24 mouse cellular contexts compared by ENCODE assay signal in genomic region chr19:31497386-31497785, GRCm38 (mm10).
DNase-seq lines count a peak whose midpoint lies in the region; ATAC-seq and TF ChIP-seq lines count a peak whose summit lies in the region.
"Had no signal": no experiment of that assay in that cellular context is flagged by ENCODE, and none has a peak within 500 bp of the region (broad histone marks: within the 10 kb centered on the region; RNA-seq: fewer than 3 reads in every experiment).

No protein-coding gene starts in this region.

- TF ChIP-seq POLR2A in embryonic fibroblast, embryonic 13.5 days (IDR thresholded peaks at IDR 0.05; ENCODE audit: low read depth, low read length): no peak

- peak overlapping the region; percentile 47; the same call in 1 of the 2 replicates for H3K27ac ChIP-seq in embryonic fibroblast, embryonic 13.5 days (ENCODE audit: insufficient read depth, low read length)
- no peak overlapping the region for H3K27ac ChIP-seq in liver, embryonic 12.5 days

- H3K36me3 ChIP-seq in liver, embryonic 12.5 days: no peaks in the 10 kb centered on the region
- H3K36me3 ChIP-seq: G1E had no signal

- peaks cover 3% of the 10 kb centered on the region for H3K4me1 ChIP-seq in embryonic fibroblast, embryonic 13.5 days (ENCODE audit: control insufficient read depth, insufficient read depth, low read length)
- no peaks in the 10 kb centered on the region for H3K4me1 ChIP-seq in liver, embryonic 12.5 days

- peak; percentile 87 for DNase-seq in Muller cell, postnatal 12 days (ENCODE audit: inconsistent ontology term)
- peak; percentile 67 for DNase-seq in NIH3T3 (ENCODE audit: low read depth)
- DNase-seq in fibroblast of lung, adult 2 months (ENCODE audit: low read depth): peak; percentile 37
- DNase-seq in left cerebral cortex, postnatal 14 days (ENCODE audit: low spot score in 2 of 2): no peak
- DNase-seq in layer of hippocampus, adult 9-10 months (ENCODE audit: low spot score): no peak
- DNase-seq in thymus, postnatal 36 days: no peak
- DNase-seq: adrenal gland, adult 2 months; adrenal gland, adult 8-10 months; adrenal gland, postnatal 10 days; adrenal gland, postnatal 14 days; adrenal gland, postnatal 25 days; adrenal gland, postnatal 36 days; B cell, adult 2 months; cerebellum, adult 11 months; cerebellum, adult 11-12 months; cerebellum, adult 18-20 months; cerebellum, adult 2 months had no signal

- 77% methylated on average over 4 of the region's 4 CpGs for WGBS in liver, embryonic 12.5 days (ENCODE audit: insufficient replicate concordance)

- no peak overlapping the region for H3K9ac ChIP-seq in liver, embryonic 12.5 days

- intact Hi-C loops in left cerebral cortex, postnatal 14 days (cut with DNase I): no loop called here

- H3K27me3 ChIP-seq in liver, embryonic 12.5 days (replicated peaks): no peaks in the 10 kb centered on the region
- H3K27me3 ChIP-seq: CH12.LX had no signal

- no peak overlapping the region for H3K4me3 ChIP-seq in embryonic fibroblast, embryonic 13.5 days (ENCODE audit: insufficient read depth, low read length)
- H3K4me3 ChIP-seq in liver, embryonic 12.5 days: no peak overlapping the region

- TF ChIP-seq CTCF in embryonic fibroblast, embryonic 13.5 days (IDR thresholded peaks at IDR 0.05; ENCODE audit: borderline replicate concordance, insufficient read depth, low read length): no peak

- no peak for ATAC-seq in liver, embryonic 12.5 days
- ATAC-seq: activated CD4-positive, CD25-positive, alpha-beta regulatory T cell, adult 4 months; CD4-positive, CD25-positive, alpha-beta regulatory T cell, adult 4 months; Patski had no signal

- no peaks in the 10 kb centered on the region for H3K9me3 ChIP-seq in liver, embryonic 12.5 days (replicated peaks)
- H3K9me3 ChIP-seq: G1E had no signal

- no peak overlapping the region for H3K4me2 ChIP-seq in liver, embryonic 12.5 days

Comparison
In these comparisons a context has a peak if more than half of its experiments do, and no peak if none do; other contexts are left out.
1. DNase-seq: peak in Muller cell, postnatal 12 days (single experiment), NIH3T3 (single experiment) and fibroblast of lung, adult 2 months (single experiment); none in left cerebral cortex, postnatal 14 days (0 of 2), layer of hippocampus, adult 9-10 months (single experiment) and thymus, postnatal 36 days (0 of 2).